Mouse (Mus musculus): ENCODE data around the gene Smagp.
A peak's percentile ranks its signal among the peaks of the same experiment; 100 is the strongest.

Smagp gene

GRCm38 (mm10) chr15:100636700-100637501 is at the start of gene Smagp:
Smagp (minus strand) TSS chr15:100636940.
- no peak for DNase-seq (ENCODE audit: low read depth)

- DNase-seq (ENCODE audit: low read depth), result no peak
Measured at GRCm38 (mm10) chr15:100686434-100686833, 49.7 kb upstream of the Smagp start.

- DNase-seq (ENCODE audit: low read depth), result no peak
Measured at GRCm38 (mm10) chr15:100685849-100686248, 49.1 kb upstream of the Smagp start.

GRCm38 (mm10) chr15:100685255-100685654 is 48.5 kb upstream of the Smagp start:
- DNase-seq (ENCODE audit: low read depth), result no peak

GRCm38 (mm10) chr15:100684450-100684849 is 47.7 kb upstream of the Smagp start:
- DNase-seq (ENCODE audit: low read depth), result no peak

- DNase-seq (ENCODE audit: low read depth), result peak; percentile 65
Measured at GRCm38 (mm10) chr15:100683041-100683440, 46.3 kb upstream of the Smagp start.

GRCm38 (mm10) chr15:100681770-100682169 is 45.0 kb upstream of the Smagp start:
- no peak for DNase-seq (ENCODE audit: low read depth)

GRCm38 (mm10) chr15:100680381-100680780 is 43.6 kb upstream of the Smagp start:
- DNase-seq (ENCODE audit: low read depth), result no peak

- DNase-seq (ENCODE audit: low read depth), result no peak
Measured at GRCm38 (mm10) chr15:100679005-100679404, 42.3 kb upstream of the Smagp start.

GRCm38 (mm10) chr15:100678581-100678980 is 41.8 kb upstream of the Smagp start:
- no peak for DNase-seq (ENCODE audit: low read depth)

GRCm38 (mm10) chr15:100677675-100678074 is 40.9 kb upstream of the Smagp start:
- no peak for DNase-seq (ENCODE audit: low read depth)

GRCm38 (mm10) chr15:100676521-100676920 is 39.8 kb upstream of the Smagp start:
- DNase-seq (ENCODE audit: low read depth), result no peak

- no peak for DNase-seq (ENCODE audit: low read depth)
Measured at GRCm38 (mm10) chr15:100675486-100675885, 38.7 kb upstream of the Smagp start.

GRCm38 (mm10) chr15:100674566-100674965 is 37.8 kb upstream of the Smagp start:
- DNase-seq (ENCODE audit: low read depth), result no peak

GRCm38 (mm10) chr15:100673585-100674391 is 37.0 kb upstream of the Smagp start:
- no peak for DNase-seq (ENCODE audit: low read depth)

GRCm38 (mm10) chr15:100670833-100671232 is 34.1 kb upstream of the Smagp start:
- no peak for DNase-seq (ENCODE audit: low read depth)

- DNase-seq (ENCODE audit: low read depth), result no peak
Measured at GRCm38 (mm10) chr15:100670004-100670403, 33.3 kb upstream of the Smagp start.

- DNase-seq (ENCODE audit: low read depth), result no peak
Measured at GRCm38 (mm10) chr15:100669337-100669736, 32.6 kb upstream of the Smagp start, which contains the start of gene Bin2. Bin2 (minus strand) TSS chr15:100669553.

GRCm38 (mm10) chr15:100667871-100668545 is 31.3 kb upstream of the Smagp start:
- no peak for DNase-seq (ENCODE audit: low read depth)

- no peak for DNase-seq (ENCODE audit: low read depth)
Measured at GRCm38 (mm10) chr15:100667420-100667819, 30.7 kb upstream of the Smagp start.

- no peak for DNase-seq (ENCODE audit: low read depth)
Measured at GRCm38 (mm10) chr15:100666851-100667250, 30.1 kb upstream of the Smagp start.

GRCm38 (mm10) chr15:100666219-100666696 is 29.5 kb upstream of the Smagp start:
- DNase-seq (ENCODE audit: low read depth), result no peak
